Mouse (Mus musculus) spleen, adult 12 weeks (tissue): Measurements from ENCODE around the gene Eif3g.

Source experiments
- DNase-seq: peaks from one replicate; pipeline ENCODE4 v3.0.0; 2022; ENCODE audit warnings: low spot score

Gene Eif3g

GRCm38 (mm10) chr9:20857131-20857530, 41.3 kb downstream of the Eif3g start:
- peak; percentile 43 for DNase-seq

- no peak for DNase-seq
These were observed 48.2 kb downstream of the Eif3g start for GRCm38 (mm10) chr9:20850179-20850578.
